Mouse (Mus musculus) liver, adult 2 months (tissue): ENCODE data around the gene Tdrkh.

Experiments
- CTCF ChIP-seq: fragments of 200-500 bp; IDR thresholded peaks from 2 replicates; pipeline ENCODE4 v1.5.1; 2011; ENCODE audit warnings: low read depth, low read length, control low read depth
- POLR2A ChIP-seq: fragments of 200-500 bp; IDR thresholded peaks from 2 replicates; pipeline ENCODE4 v1.6.1; 2011; ENCODE audit warnings: low read length, control low read depth; ENCODE audit not compliant: insufficient read depth; ENCODE audit errors: extremely low read depth

DNA sequence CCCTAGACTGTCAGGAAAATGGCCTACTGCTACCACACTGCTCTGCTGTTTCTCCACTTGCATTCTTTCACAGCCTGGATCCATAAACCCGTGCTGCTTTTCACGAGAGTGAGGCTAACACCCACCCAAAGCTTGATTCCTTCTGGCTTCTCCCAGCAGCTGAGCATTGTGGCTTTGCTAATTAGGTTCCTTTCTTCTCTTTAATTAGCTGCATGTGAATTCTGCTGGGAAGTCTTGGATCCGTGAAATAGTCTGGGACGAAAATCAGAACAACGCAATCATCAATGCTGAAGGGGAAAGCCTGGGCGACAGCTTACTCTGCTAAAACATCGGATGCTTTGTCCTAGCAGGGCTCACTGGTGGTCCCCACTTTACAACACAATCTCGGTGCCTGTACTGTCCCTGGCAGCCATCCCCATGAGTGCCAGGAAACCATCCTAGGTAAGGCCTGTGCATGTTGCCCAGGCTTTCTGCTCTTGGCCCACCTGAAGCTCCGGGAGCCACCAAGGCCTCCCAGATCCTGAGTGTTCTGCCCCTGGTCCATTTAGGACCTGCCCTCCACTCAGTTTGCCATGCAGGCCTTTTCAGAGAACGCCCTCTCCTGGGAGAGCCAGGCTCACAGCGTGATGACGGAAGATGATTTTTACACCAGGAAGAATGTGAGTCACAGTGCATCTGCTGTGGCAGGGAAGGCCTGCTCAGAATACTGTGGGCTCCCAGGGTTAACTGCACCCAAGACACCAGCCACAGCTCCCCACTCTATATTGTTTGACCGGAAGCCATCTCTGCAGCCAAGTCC lies 52.8 kb downstream of the Tdrkh start:
- TF ChIP-seq POLR2A (no peak), CTCF (no peak)
